19 mouse cellular contexts compared by ENCODE assay signal in genomic region chr17:93068489-93068888, GRCm38 (mm10).
DNase-seq lines count a peak whose midpoint lies in the region; ATAC-seq lines count a peak whose summit lies in the region.
"Had no signal": no experiment of that assay in that cellular context is flagged by ENCODE, and none has a peak within 500 bp of the region (broad histone marks: within the 10 kb centered on the region; RNA-seq: fewer than 3 reads in every experiment).

No protein-coding gene starts in this region.

- H3K4me3 ChIP-seq in forebrain, embryonic 11.5 days (ENCODE audit: low read depth, low read length) = no peak overlapping the region
- H3K4me3 ChIP-seq in forebrain, embryonic 12.5 days (replicated peaks) = no peak overlapping the region
- H3K4me3 ChIP-seq in kidney, embryonic 16.5 days (ENCODE audit: low read length) = no peak overlapping the region
- H3K4me3 ChIP-seq: forebrain, embryonic 15.5 days; heart, adult 2 months; intestine, embryonic 15.5 days; liver, embryonic 13.5 days; lung, embryonic 15.5 days; midbrain, embryonic 15.5 days had no signal

- H3K4me2 ChIP-seq in forebrain, embryonic 11.5 days (ENCODE audit: low read depth, low read length, severe bottlenecking) = no peak overlapping the region
- no peak overlapping the region for H3K4me2 ChIP-seq in forebrain, embryonic 12.5 days
- H3K4me2 ChIP-seq in kidney, embryonic 16.5 days (replicated peaks; ENCODE audit: low read depth, low read length) = peak overlapping the region; percentile 32
- H3K4me2 ChIP-seq: forebrain, embryonic 15.5 days; hindbrain, embryonic 14.5 days; intestine, embryonic 15.5 days; liver, embryonic 13.5 days; lung, embryonic 15.5 days; midbrain, embryonic 15.5 days had no signal

- no peaks in the 10 kb centered on the region for H3K4me1 ChIP-seq in forebrain, embryonic 11.5 days (replicated peaks; ENCODE audit: control insufficient read depth, insufficient read depth, low read length)
- no peaks in the 10 kb centered on the region for H3K4me1 ChIP-seq in forebrain, embryonic 12.5 days
- H3K4me1 ChIP-seq in kidney, embryonic 16.5 days (ENCODE audit: insufficient read depth, low read length) = no peaks in the 10 kb centered on the region
- H3K4me1 ChIP-seq: forebrain, embryonic 15.5 days; intestine, embryonic 15.5 days; liver, embryonic 13.5 days; lung, embryonic 15.5 days; midbrain, embryonic 15.5 days had no signal

- ATAC-seq in forebrain, embryonic 11.5 days (replicated peaks; ENCODE audit: low FRiP score) = 0 out of 2 replicates have a peak, but pooled peaks have one; percentile 30
- no peak for ATAC-seq in forebrain, embryonic 12.5 days (ENCODE audit: low FRiP score)
- no peak for ATAC-seq in kidney, embryonic 16.5 days (ENCODE audit: low FRiP score, low TSS enrichment)
- ATAC-seq: forebrain, embryonic 15.5 days; intestine, embryonic 15.5 days; midbrain, embryonic 15.5 days had no signal

- H3K27me3 ChIP-seq in forebrain, embryonic 11.5 days (ENCODE audit: control insufficient read depth, insufficient read depth, low read length) = no peaks in the 10 kb centered on the region
- H3K27me3 ChIP-seq in forebrain, embryonic 12.5 days = no peaks in the 10 kb centered on the region
- H3K27me3 ChIP-seq in kidney, embryonic 16.5 days (ENCODE audit: insufficient read depth, low read length) = no peaks in the 10 kb centered on the region
- H3K27me3 ChIP-seq: forebrain, embryonic 15.5 days; intestine, embryonic 15.5 days; liver, embryonic 13.5 days; lung, embryonic 15.5 days; midbrain, embryonic 15.5 days had no signal

- H3K36me3 ChIP-seq in forebrain, embryonic 11.5 days (ENCODE audit: control insufficient read depth, insufficient read depth, low read length) = no peaks in the 10 kb centered on the region
- no peaks in the 10 kb centered on the region for H3K36me3 ChIP-seq in forebrain, embryonic 12.5 days (replicated peaks)
- H3K36me3 ChIP-seq in kidney, embryonic 16.5 days (ENCODE audit: insufficient read depth, low read length) = no peaks in the 10 kb centered on the region
- H3K36me3 ChIP-seq: forebrain, embryonic 15.5 days; intestine, embryonic 15.5 days; liver, embryonic 13.5 days; lung, embryonic 15.5 days; midbrain, embryonic 15.5 days had no signal

- no peak overlapping the region for H3K27ac ChIP-seq in forebrain, embryonic 11.5 days (ENCODE audit: low read depth, low read length)
- H3K27ac ChIP-seq in forebrain, embryonic 12.5 days = no peak overlapping the region
- no peak overlapping the region for H3K27ac ChIP-seq in kidney, embryonic 16.5 days (ENCODE audit: low read length)
- H3K27ac ChIP-seq: forebrain, embryonic 15.5 days; heart, adult 2 months; hindbrain, embryonic 14.5 days; intestine, embryonic 15.5 days; liver, embryonic 13.5 days; lung, embryonic 15.5 days; midbrain, embryonic 15.5 days had no signal

- no peaks in the 10 kb centered on the region for H3K9me3 ChIP-seq in forebrain, embryonic 11.5 days (ENCODE audit: control insufficient read depth, low read length)
- H3K9me3 ChIP-seq in forebrain, embryonic 12.5 days = no peaks in the 10 kb centered on the region
- no peaks in the 10 kb centered on the region for H3K9me3 ChIP-seq in kidney, embryonic 16.5 days (ENCODE audit: low read length)
- H3K9me3 ChIP-seq: forebrain, embryonic 15.5 days; intestine, embryonic 15.5 days; liver, embryonic 13.5 days; lung, embryonic 15.5 days; midbrain, embryonic 15.5 days had no signal

- no peak overlapping the region for H3K9ac ChIP-seq in forebrain, embryonic 11.5 days (ENCODE audit: low read length)
- H3K9ac ChIP-seq in forebrain, embryonic 12.5 days = no peak overlapping the region
- H3K9ac ChIP-seq in kidney, embryonic 16.5 days (replicated peaks; ENCODE audit: low read length) = no peak overlapping the region
- H3K9ac ChIP-seq: forebrain, embryonic 15.5 days; hindbrain, embryonic 14.5 days; intestine, embryonic 15.5 days; liver, embryonic 13.5 days; lung, embryonic 15.5 days; midbrain, embryonic 15.5 days had no signal

- no peak for DNase-seq in forebrain, embryonic 11.5 days (ENCODE audit: low spot score)
- DNase-seq in kidney, adult 9 months = no peak
- DNase-seq in right cerebral cortex, adult 18-20 months = peak; percentile 5
- no peak for DNase-seq in right cerebral cortex, postnatal 14 days
- no peak for DNase-seq in gastrocnemius, postnatal 4 days (ENCODE audit: low spot score in 2 of 2)
- DNase-seq in layer of hippocampus, postnatal 36 days = no peak
- DNase-seq: cerebellum, adult 11-12 months; cerebellum, postnatal 25 days; heart, adult 2 months; heart, postnatal 14 days; liver, embryonic 13.5 days; thymus, adult 18-20 months had no signal

- 60% methylated on average over 4 of the region's 4 CpGs for WGBS in forebrain, embryonic 11.5 days
- WGBS in forebrain, embryonic 12.5 days = 55% methylated on average over 4 of the region's 4 CpGs
- whole genome bisulfite sequencing in kidney, embryonic 16.5 days = 22% methylated on average over 4 of the region's 4 CpGs
